Mouse (Mus musculus) mouse embryonic stem cell (cell line): Measurements from ENCODE around the gene Kidins220.

Source experiments
- in situ Hi-C, 2 experiments: fragments of 300-500 bp; cut with MboI; formaldehyde crosslinking; loops; 1 replicate in 1 of 2; 3 replicates in 1 of 2; pipeline ENCODE4 v1.14.3; 2019 to 2020; ENCODE audit warnings: low sequenced_read_pairs in 2 of 2, low pct_unique_long_range_greater_than_20kb in 1 of 2, mixed read lengths in 1 of 2; ENCODE audit not compliant: unreplicated experiment in 1 of 2

Gene Kidins220

DNA sequence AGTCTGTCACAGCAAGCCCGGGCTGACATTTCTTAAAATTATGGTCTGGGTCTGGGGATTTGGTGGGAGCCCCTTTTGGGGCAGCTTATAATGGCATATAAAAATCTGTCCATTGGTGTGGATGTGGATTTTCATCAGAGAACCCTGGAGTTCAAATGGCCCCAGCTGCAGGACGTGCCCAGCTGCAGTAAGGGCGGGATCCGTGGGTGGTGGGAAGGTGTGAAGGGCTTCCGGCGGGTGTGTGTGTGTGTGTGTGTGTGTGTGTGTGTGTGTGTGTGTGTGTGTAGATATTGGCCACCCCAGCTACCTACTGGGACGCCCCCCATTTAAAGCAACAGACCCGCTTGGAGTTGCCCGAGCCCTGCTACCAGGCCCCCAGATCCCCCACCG lies 123.4 kb downstream of the Kidins220 start:
- in situ Hi-C loops, result loop anchor here in 1 of 2 experiments (10.0 to 25.0 kb wide), 2 partner anchors 967 to 1189 kb away; no protein-coding TSS in a partner anchor

DNA sequence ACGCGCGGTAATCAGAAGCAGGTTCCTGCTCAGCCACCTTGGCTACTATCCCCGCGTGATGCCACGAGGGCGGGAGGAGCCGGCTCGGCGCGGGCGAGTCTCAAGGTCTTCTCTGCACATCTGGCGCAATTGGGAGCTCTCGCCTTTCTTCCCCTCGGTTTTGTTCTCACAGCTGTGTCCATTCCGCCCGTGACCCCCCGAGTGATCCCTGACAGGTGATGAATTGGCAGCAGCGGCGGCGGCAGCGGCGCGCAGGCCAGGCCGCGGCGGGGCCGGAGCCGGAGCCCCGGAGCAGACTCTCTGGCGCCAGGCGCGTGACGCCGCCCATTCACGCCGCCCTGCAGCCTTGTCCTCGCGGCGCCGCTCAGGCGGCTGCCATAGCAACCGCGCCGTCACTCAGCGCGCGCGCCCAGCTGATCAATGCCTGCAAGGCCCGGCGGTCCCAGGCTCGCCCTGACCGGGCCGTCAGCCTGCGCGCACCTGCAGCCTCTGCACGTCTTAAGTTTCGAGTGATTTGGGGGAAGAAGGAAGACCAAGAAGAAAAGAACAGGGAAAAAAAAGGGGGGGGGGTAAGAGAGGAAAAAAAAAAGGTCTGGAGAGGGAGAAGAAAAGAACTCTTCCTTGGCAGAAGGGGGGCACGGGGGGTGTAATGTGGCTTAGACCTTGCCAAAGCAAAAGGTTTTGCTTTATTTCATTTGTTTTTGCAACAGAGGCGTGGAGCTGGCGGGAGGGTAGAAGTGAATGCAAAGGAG lies 124.0 kb downstream of the Kidins220 start:
- in situ Hi-C loops, result loop anchor here in 1 of 2 experiments (10.0 to 25.0 kb wide), 2 partner anchors 966 to 1189 kb away; no protein-coding TSS in a partner anchor

GRCm38 (mm10) chr12:25099313-25099562 lies 124.5 kb downstream of the Kidins220 start:
- in situ Hi-C loops, result loop anchor here in 1 of 2 experiments (10.0 to 25.0 kb wide), 2 partner anchors 966 to 1188 kb away; no protein-coding TSS in a partner anchor

- in situ Hi-C loops, result loop anchor here in 1 of 2 experiments (10.0 to 25.0 kb wide), 2 partner anchors 965 to 1188 kb away; no protein-coding TSS in a partner anchor
Observed at GRCm38 (mm10) chr12:25099563-25100408, 125.1 kb downstream of the Kidins220 start.

- in situ Hi-C loops, result no loop called here
Observed at GRCm38 (mm10) chr12:25100411-25101217, 125.9 kb downstream of the Kidins220 start.

DNA sequence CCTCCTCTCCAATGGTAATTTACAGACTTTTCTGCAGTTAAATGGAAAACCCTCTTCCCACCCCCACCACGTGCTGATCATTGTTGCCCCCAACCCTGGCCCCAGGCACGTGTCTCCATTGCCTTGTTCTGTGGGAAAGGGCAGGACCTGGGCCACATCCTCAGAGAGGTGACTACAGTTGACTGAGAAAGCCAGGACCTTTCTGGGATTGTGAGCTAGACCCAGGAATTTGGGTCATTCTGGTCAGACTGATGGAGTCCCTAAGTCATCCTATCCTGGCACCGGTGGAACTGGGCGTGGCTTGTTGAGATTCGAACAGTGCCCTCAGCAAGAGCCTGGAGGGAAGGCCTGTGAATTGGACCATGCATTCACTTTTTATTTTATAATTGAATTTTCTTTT lies 126.7 kb downstream of the Kidins220 start:
- in situ Hi-C loops, result no loop called here

DNA sequence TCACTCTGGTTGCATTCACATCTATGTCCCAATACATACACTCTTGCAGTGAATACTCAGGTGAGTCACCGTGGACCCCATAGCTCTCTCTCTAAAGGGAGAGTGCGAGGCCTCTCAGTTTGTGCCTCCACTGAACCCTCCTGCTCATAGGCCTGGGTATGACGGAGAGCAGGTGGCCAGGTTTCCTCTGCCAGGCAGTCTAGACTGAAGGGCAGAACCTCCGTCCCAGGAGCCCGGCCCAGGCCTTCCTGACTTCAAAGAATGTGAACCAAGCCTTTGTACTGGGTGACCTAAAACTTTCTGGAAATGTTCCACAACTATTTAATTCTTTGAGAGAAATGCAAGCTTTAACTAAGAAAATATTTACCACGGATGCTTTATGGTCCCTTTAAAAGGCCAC lies 129.2 kb downstream of the Kidins220 start:
- in situ Hi-C loops, result no loop called here

GRCm38 (mm10) chr12:25104541-25104940 lies 129.8 kb downstream of the Kidins220 start:
- in situ Hi-C loops, result no loop called here

- in situ Hi-C loops, result no loop called here
Observed at GRCm38 (mm10) chr12:25108865-25109264, 134.1 kb downstream of the Kidins220 start.

DNA sequence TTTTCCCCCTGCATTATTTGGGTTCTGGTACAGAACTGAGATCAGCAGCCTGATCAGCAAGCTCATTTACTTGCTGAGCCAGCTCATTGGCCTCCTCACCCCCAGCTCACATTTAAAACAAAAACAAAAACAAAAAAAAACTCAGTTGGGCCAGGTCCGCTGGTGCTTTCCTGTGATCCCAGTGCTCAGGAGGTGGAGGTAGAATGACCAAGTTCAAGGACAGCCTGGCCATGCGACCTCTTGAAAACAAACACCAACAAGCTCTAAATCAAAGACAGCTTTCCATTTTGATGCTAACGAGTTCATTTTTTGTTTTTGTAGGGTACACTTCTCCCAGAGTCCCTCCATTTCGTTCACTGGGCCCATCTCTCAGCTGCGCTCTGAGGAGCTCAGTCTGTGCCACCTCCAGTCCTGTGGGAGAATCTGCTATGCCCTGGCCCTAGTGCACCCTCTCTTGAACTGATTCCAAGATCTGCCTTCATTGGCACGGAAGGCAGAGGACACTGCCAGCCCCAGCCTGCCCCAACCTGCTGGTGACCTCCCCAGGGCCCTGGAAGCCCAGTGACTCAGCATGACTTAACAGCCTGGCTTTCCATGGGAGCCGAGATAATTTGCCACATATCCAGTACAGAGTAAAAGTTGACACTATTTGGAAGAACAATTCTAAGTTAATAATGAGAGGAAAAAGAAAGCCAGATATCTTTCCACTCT lies 135.4 kb downstream of the Kidins220 start:
- in situ Hi-C loops, result no loop called here

GRCm38 (mm10) chr12:25110682-25111078 lies 136.0 kb downstream of the Kidins220 start:
- in situ Hi-C loops, result no loop called here
